Mouse (Mus musculus): ENCODE data around the gene Cep95.

DNA sequence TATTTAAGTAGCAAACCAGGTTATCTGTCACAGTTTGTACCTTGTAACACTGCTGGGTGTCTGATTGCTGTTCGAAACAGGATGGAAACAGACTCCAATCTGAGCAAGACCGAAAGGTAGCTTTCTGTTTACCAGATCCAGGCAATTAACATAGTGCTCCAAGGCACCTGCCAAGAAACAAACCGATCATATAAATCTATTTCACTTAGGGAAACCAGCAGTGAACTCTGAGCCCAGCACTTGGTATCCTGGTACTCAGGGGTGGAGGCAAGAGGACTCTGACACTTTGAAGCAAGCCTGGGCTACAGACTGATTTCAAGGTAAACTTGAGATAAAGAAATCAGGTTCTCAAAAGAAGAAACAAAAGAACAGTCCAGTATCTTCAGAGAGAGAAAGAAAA is 11.7 kb upstream of the Cep95 start:
- TF ChIP-seq CTCF (conservative IDR thresholded peaks at IDR 0.05 in 1 of 2, IDR thresholded peaks at IDR 0.05 in 1 of 2; ENCODE audit: low read depth in 2 of 2, low read length in 2 of 2) = no peak
- TF ChIP-seq USF1 (IDR thresholded peaks at IDR 0.05; ENCODE audit: low read depth, low read length) = no peak
- no peak for TF ChIP-seq MAX (IDR thresholded peaks at IDR 0.05; ENCODE audit: low read length)
- no peak for TF ChIP-seq BHLHE40 (IDR thresholded peaks at IDR 0.05; ENCODE audit: low read depth, low read length)
- no peak for TF ChIP-seq RCOR1 (conservative IDR thresholded peaks at IDR 0.05; ENCODE audit: low read depth, low read length)
- no peak for TF ChIP-seq HCFC1 (IDR thresholded peaks at IDR 0.05; ENCODE audit: low read depth, low read length)
- no peak for TF ChIP-seq POLR2A (IDR thresholded peaks at IDR 0.05; ENCODE audit: low read depth, low read length)
- TF ChIP-seq POLR2AphosphoS2 (IDR thresholded peaks at IDR 0.05; ENCODE audit: low read depth, low read length) = no peak
- no peak for TF ChIP-seq SMC3 (IDR thresholded peaks at IDR 0.05; ENCODE audit: low read depth, low read length)
- TF ChIP-seq TBP (conservative IDR thresholded peaks at IDR 0.05; ENCODE audit: low read depth, low read length) = no peak
